29 mouse cellular contexts compared by ENCODE assay signal in the genomic region with DNA sequence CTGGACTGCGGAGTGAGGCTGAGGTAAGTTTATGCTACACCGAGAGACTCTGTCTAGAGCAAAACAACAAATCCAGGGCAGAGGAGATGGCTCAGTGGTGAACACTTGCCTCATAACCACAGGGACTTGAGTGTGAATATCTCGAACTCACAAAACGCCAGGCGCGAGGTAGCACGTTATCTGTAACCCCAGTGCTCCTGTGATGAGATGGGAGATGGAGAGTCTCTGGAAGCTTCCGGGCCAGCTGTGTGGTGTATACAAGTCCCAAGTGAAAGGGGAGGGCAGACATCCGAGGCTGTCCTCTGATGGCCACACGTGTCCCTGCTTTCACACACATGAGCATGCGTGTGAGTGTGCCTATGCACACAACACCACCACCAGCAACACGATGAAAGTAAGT. TPM values are rescaled to one million over a fixed set of nuclear protein-coding genes. Genes with fewer than 3 reads are reported as not detected.
DNase-seq lines count a peak whose midpoint lies in the region; ATAC-seq and TF ChIP-seq lines count a peak whose summit lies in the region.
"Had no signal": no experiment of that assay in that cellular context is flagged by ENCODE, and none has a peak within 500 bp of the region (broad histone marks: within the 10 kb centered on the region; RNA-seq: fewer than 3 reads in every experiment).

No protein-coding gene starts in this region.

- 75% methylated on average over 12 of the region's 12 CpGs for WGBS in heart, embryonic 11.5 days (ENCODE audit: insufficient replicate concordance)
- WGBS in liver, embryonic 15.5 days (ENCODE audit: insufficient replicate concordance), result 43% methylated on average over 12 of the region's 12 CpGs

- no peaks in the 10 kb centered on the region for H3K27me3 ChIP-seq in heart, embryonic 11.5 days (ENCODE audit: control insufficient read depth, insufficient read depth, low read length)
- 0 out of 4 replicates have a peak, but pooled peaks cover 0 to 1% of the 10 kb centered on the region in 2 experiments for H3K27me3 ChIP-seq in MEL (ENCODE audit: control insufficient read depth in 1 of 2, insufficient read depth in 2 of 2, low read length in 2 of 2)
- H3K27me3 ChIP-seq in liver, embryonic 15.5 days, result peaks cover 4% of the 10 kb centered on the region; the same call in 1 of the 2 replicates
- H3K27me3 ChIP-seq: intestine, embryonic 15.5 days; limb, embryonic 12.5 days; midbrain, embryonic 13.5 days; neural tube, embryonic 13.5 days; Patski had no signal

- no peaks in the 10 kb centered on the region for H3K9me3 ChIP-seq in heart, embryonic 11.5 days (replicated peaks; ENCODE audit: control insufficient read depth, low read length)
- H3K9me3 ChIP-seq in MEL (replicated peaks; ENCODE audit: insufficient read depth, low read length), result no peaks in the 10 kb centered on the region
- H3K9me3 ChIP-seq in liver, embryonic 15.5 days (replicated peaks), result no peaks in the 10 kb centered on the region
- H3K9me3 ChIP-seq: embryonic facial prominence, embryonic 10.5 days; heart, embryonic 12.5 days; intestine, embryonic 15.5 days; limb, embryonic 12.5 days; midbrain, embryonic 13.5 days; neural tube, embryonic 13.5 days had no signal

- H3K4me1 ChIP-seq in heart, embryonic 11.5 days (ENCODE audit: control insufficient read depth, insufficient read depth, low read length), result peaks cover 28% of the 10 kb centered on the region
- H3K4me1 ChIP-seq in MEL (ENCODE audit: control insufficient read depth in 1 of 2, insufficient read depth in 2 of 2, low read length in 2 of 2), result peaks cover 0 to 10% of the 10 kb centered on the region in 2 experiments; a peak in 2 of 4 replicates
- peaks cover 7% of the 10 kb centered on the region for H3K4me1 ChIP-seq in cortical plate, adult 2 months (ENCODE audit: control insufficient read depth, insufficient read depth, low read length)
- peaks cover 50% of the 10 kb centered on the region for H3K4me1 ChIP-seq in liver, embryonic 15.5 days (replicated peaks)

- H3K4me3 ChIP-seq in heart, embryonic 11.5 days (ENCODE audit: low read depth, low read length), result no peak overlapping the region
- no peak overlapping the region for H3K4me3 ChIP-seq in MEL (ENCODE audit: control insufficient read depth in 1 of 2, insufficient read depth in 1 of 2, low read depth in 2 of 2, low read length in 2 of 2)
- no peak overlapping the region for H3K4me3 ChIP-seq in cortical plate, adult 2 months (ENCODE audit: insufficient read depth, low read length)
- H3K4me3 ChIP-seq in liver, embryonic 15.5 days (replicated peaks), result no peak overlapping the region
- H3K4me3 ChIP-seq: embryonic facial prominence, embryonic 10.5 days; gastrocnemius, adult 2 months; heart, embryonic 12.5 days; intestine, embryonic 15.5 days; limb, embryonic 12.5 days; midbrain, embryonic 13.5 days; neural tube, embryonic 13.5 days had no signal

- DNase-seq in heart, postnatal 4 days, result no peak
- DNase-seq in MEL (ENCODE audit: low read depth, low spot score), result peak; percentile 49
- DNase-seq in frontal cortex, postnatal 25 days (ENCODE audit: low spot score in 2 of 2), result no peak
- no peak for DNase-seq in right cerebral cortex, postnatal 25 days
- DNase-seq: cerebellum, adult 2 months; heart, postnatal 14 days; kidney, postnatal 25 days; lung, adult 2 months; lung, postnatal 14 days; right cerebral cortex, postnatal 4 days; thymus, postnatal 25 days had no signal

- 0 out of 2 replicates have a peak overlapping the region, but pooled peaks have one; percentile 3 for H3K9ac ChIP-seq in heart, embryonic 11.5 days (ENCODE audit: low read depth, low read length)
- no peak overlapping the region for H3K9ac ChIP-seq in MEL (ENCODE audit: control insufficient read depth, low read depth, low read length, poor library complexity, severe bottlenecking)
- H3K9ac ChIP-seq in liver, embryonic 15.5 days, result no peak overlapping the region
- H3K9ac ChIP-seq: heart, embryonic 12.5 days; hindbrain, embryonic 14.5 days; intestine, embryonic 15.5 days; limb, embryonic 12.5 days; midbrain, embryonic 13.5 days; neural tube, embryonic 13.5 days had no signal

- no peak for TF ChIP-seq RAD21 in MEL (IDR thresholded peaks at IDR 0.05; ENCODE audit: low read depth, low read length)

- TF ChIP-seq POLR2A in MEL (IDR thresholded peaks at IDR 0.05; ENCODE audit: control insufficient read depth in 1 of 2, insufficient read depth in 1 of 2, low read depth in 1 of 2, low read length in 2 of 2, poor library complexity in 1 of 2), result no peak
- TF ChIP-seq POLR2A in cortical plate, adult 2 months (IDR thresholded peaks at IDR 0.05; ENCODE audit: extremely low read depth, insufficient read depth, low read length), result no peak

- ATAC-seq in heart, embryonic 11.5 days (replicated peaks; ENCODE audit: insufficient number of reproducible peaks, low FRiP score, low TSS enrichment), result no peak
- ATAC-seq in liver, embryonic 15.5 days (ENCODE audit: insufficient read depth), result peak; percentile 29
- ATAC-seq: intestine, embryonic 15.5 days; midbrain, embryonic 13.5 days; Patski had no signal

- TF ChIP-seq CTCF in MEL (IDR thresholded peaks at IDR 0.05 in 2 of 3, conservative IDR thresholded peaks at IDR 0.05 in 1 of 3; ENCODE audit: control insufficient read depth in 1 of 3, insufficient read depth in 1 of 3, low read depth in 2 of 3, low read length in 3 of 3, poor library complexity in 1 of 3, severe bottlenecking in 1 of 3), result no peak
- no peak for TF ChIP-seq CTCF in cortical plate, adult 2 months (IDR thresholded peaks at IDR 0.05; ENCODE audit: extremely low read depth, insufficient read depth, low read length)

- no peak overlapping the region for H3K27ac ChIP-seq in heart, embryonic 11.5 days (ENCODE audit: low read depth, low read length)
- H3K27ac ChIP-seq in MEL (ENCODE audit: control insufficient read depth, low read depth, low read length), result no peak overlapping the region
- H3K27ac ChIP-seq in cortical plate, adult 2 months (ENCODE audit: insufficient read depth, low read length), result peak overlapping the region; percentile 36; the same call in 1 of the 2 replicates
- H3K27ac ChIP-seq in liver, embryonic 15.5 days (replicated peaks), result 0 out of 2 replicates have a peak overlapping the region, but pooled peaks have one; percentile 14
- H3K27ac ChIP-seq: hindbrain, embryonic 14.5 days; intestine, embryonic 15.5 days; limb, embryonic 12.5 days; midbrain, embryonic 13.5 days; neural tube, embryonic 13.5 days had no signal

- peak in 1 of 2 experiments; percentile 39; a peak in 1 of 4 replicates for TF ChIP-seq EP300 in MEL (IDR thresholded peaks at IDR 0.05; ENCODE audit: low read depth in 1 of 2, low read length in 2 of 2)

- no peaks in the 10 kb centered on the region for H3K36me3 ChIP-seq in heart, embryonic 11.5 days (ENCODE audit: control insufficient read depth, insufficient read depth, low read length)
- peaks cover 0 to 3% of the 10 kb centered on the region in 2 experiments; a peak in 1 of 4 replicates for H3K36me3 ChIP-seq in MEL (ENCODE audit: control insufficient read depth in 1 of 2, insufficient read depth in 2 of 2, low read length in 2 of 2)
- H3K36me3 ChIP-seq in liver, embryonic 15.5 days (replicated peaks), result no peaks in the 10 kb centered on the region
- H3K36me3 ChIP-seq: embryonic facial prominence, embryonic 10.5 days; heart, embryonic 12.5 days; intestine, embryonic 15.5 days; midbrain, embryonic 13.5 days; neural tube, embryonic 13.5 days had no signal

- H3K4me2 ChIP-seq in heart, embryonic 11.5 days, result no peak overlapping the region
- H3K4me2 ChIP-seq in liver, embryonic 15.5 days, result no peak overlapping the region
- H3K4me2 ChIP-seq: heart, embryonic 12.5 days; hindbrain, embryonic 14.5 days; intestine, embryonic 15.5 days; limb, embryonic 12.5 days; midbrain, embryonic 13.5 days; neural tube, embryonic 13.5 days had no signal

- H3K79me2 ChIP-seq in MEL (ENCODE audit: control insufficient read depth, insufficient read depth, low read length, poor library complexity), result no peaks in the 10 kb centered on the region

TF ChIP-seq in MEL, 35 proteins besides CTCF, POLR2A, EP300 and RAD21:
- TF ChIP-seq GATA1 (IDR thresholded peaks at IDR 0.05; ENCODE audit: low read depth, low read length), result no peak
- 0 out of 2 replicates have a peak, but pooled peaks have one; percentile 30 for TF ChIP-seq TCF12 (IDR thresholded peaks at IDR 0.05; ENCODE audit: low read depth, low read length)
- no peak for TF ChIP-seq MYC (IDR thresholded peaks at IDR 0.05; ENCODE audit: low read depth, low read length)
- peak; percentile 16; the same call in 1 of the 2 replicates for TF ChIP-seq TAL1 (IDR thresholded peaks at IDR 0.05; ENCODE audit: low read length)

RNA-seq across cellular contexts. Expression of a gene that starts 11.4 kb away (rescaled TPM):
- polyA plus RNA-seq in heart, embryonic 11.5 days (2014; fragmentation: Nextera tagmentation; extraction: Ambion mirVana), result 1.1 and 1.8 TPM in 2 replicates
- total RNA-seq in heart, postnatal 4 days (2021), result 1 to 10 TPM; 2.0 TPM
- not detected in 2 replicates for total RNA-seq in MEL (2012; rRNA removed)
- not detected for polyA plus RNA-seq in MEL (2012; ENCODE audit: insufficient read depth in 1 of 2, insufficient read length in 2 of 2, low read depth in 1 of 2, low replicate concordance in 2 of 2, missing spikeins in 1 of 2)
- polyA plus RNA-seq in cortical plate, adult 2 months (2012; rRNA removed), result 1.1 and 1.3 TPM in 2 replicates
- 0.15 TPM in 2 replicates for polyA plus RNA-seq in liver, embryonic 15.5 days (2015; fragmentation: Nextera tagmentation; extraction: Ambion mirVana)

RNA-seq across cellular contexts. Expression of a gene that starts 23.1 kb away (rescaled TPM):
- polyA plus RNA-seq in heart, embryonic 11.5 days (2014; fragmentation: Nextera tagmentation; extraction: Ambion mirVana), result 27.3 and 29.7 TPM in 2 replicates
- 10 to 100 TPM; 62.2 to 69.9 TPM for total RNA-seq in heart, postnatal 4 days (2021)
- total RNA-seq in MEL (2012; rRNA removed), result 2.4 and 3.4 TPM in 2 replicates
- 1 to 10 TPM in 1 of 2 experiments, not detected in 1; 7.5 TPM for polyA plus RNA-seq in MEL (2012; ENCODE audit: insufficient read depth in 1 of 2, insufficient read length in 2 of 2, low read depth in 1 of 2, low replicate concordance in 2 of 2, missing spikeins in 1 of 2)
- 31.6 and 33.8 TPM in 2 replicates for polyA plus RNA-seq in cortical plate, adult 2 months (2012; rRNA removed)
- polyA plus RNA-seq in liver, embryonic 15.5 days (2015; fragmentation: Nextera tagmentation; extraction: Ambion mirVana), result 12.8 and 13.0 TPM in 2 replicates

RNA-seq across cellular contexts. Expression of a gene that starts 47.3 kb away (rescaled TPM):
- polyA plus RNA-seq in heart, embryonic 11.5 days (2014; fragmentation: Nextera tagmentation; extraction: Ambion mirVana), result not detected in 2 replicates
- not detected for total RNA-seq in heart, postnatal 4 days (2021)
- total RNA-seq in MEL (2012; rRNA removed), result not detected in 2 replicates
- polyA plus RNA-seq in MEL (2012; ENCODE audit: insufficient read depth in 1 of 2, insufficient read length in 2 of 2, low read depth in 1 of 2, low replicate concordance in 2 of 2, missing spikeins in 1 of 2), result under 1 TPM in 1 of 2 experiments, not detected in 1; 0.74 TPM
- polyA plus RNA-seq in cortical plate, adult 2 months (2012; rRNA removed), result not detected in 2 replicates
- 0.15 TPM in 1 of 2 replicates, not detected in the other for polyA plus RNA-seq in liver, embryonic 15.5 days (2015; fragmentation: Nextera tagmentation; extraction: Ambion mirVana)
- total RNA-seq: adrenal gland, adult 18-20 months; common myeloid progenitor, adult 5-6 weeks; gastrocnemius, adult 2 months; gastrocnemius, postnatal 4 days; heart, postnatal 14 days; layer of hippocampus, adult 8-10 months; left cerebral cortex, postnatal 14 days; megakaryocyte progenitor cell, adult 5-6 weeks had no signal
- polyA plus RNA-seq: cerebellum, adult 2 months; heart, embryonic 12.5 days; hindbrain, embryonic 14.5 days; limb, embryonic 12.5 days; lung, adult 2 months; midbrain, embryonic 13.5 days; Patski had no signal

Comparison
In these comparisons a context has a peak if more than half of its experiments do, and no peak if none do; other contexts are left out.
1. H3K27ac ChIP-seq: peak in cortical plate, adult 2 months (single experiment) and liver, embryonic 15.5 days (single experiment); none in heart, embryonic 11.5 days (single experiment) and MEL (single experiment).